Mouse (Mus musculus): Measurements from ENCODE around the gene Olfr1023.

Gene Olfr1023

GRCm38 (mm10) chr2:85885340-85885739 lies at the start of gene Olfr1023:
Gene Olfr1023 (plus strand): TSS chr2:85885640.
- no peak for DNase-seq

DNA sequence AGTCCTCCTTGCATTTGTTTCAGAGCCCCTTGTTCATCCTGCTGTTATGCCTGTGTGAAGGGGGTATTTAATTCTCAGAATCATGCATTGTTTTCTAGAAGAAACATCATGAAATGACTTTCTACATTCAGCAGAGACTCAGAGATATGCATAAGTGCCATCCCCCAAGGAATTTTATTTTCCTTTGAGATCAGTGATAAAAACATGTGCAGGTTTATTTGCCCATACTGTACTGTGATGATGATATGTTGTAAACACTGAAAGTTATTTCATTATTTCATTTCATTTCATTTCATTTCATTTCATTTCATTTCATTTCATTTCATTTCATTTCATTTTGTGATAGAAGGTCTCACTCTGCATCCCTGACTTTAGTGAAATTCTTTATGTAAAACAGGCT lies 40.1 kb upstream of the Olfr1023 start, which contains the start of gene Olfr1019:
Gene Olfr1019 (minus strand): TSS at position 101 of the 400 bp plus-strand sequence.
- DNase-seq = no peak

GRCm38 (mm10) chr2:85846730-85847129 lies 38.7 kb upstream of the Olfr1023 start, which contains the start of gene Olfr1020:
Gene Olfr1020 (plus strand): TSS chr2:85847030.
- no peak for DNase-seq

GRCm38 (mm10) chr2:85868294-85868693 lies 17.1 kb upstream of the Olfr1023 start, which contains the start of gene Olfr1022:
Gene Olfr1022 (plus strand): TSS chr2:85868594.
- no peak for DNase-seq

DNA sequence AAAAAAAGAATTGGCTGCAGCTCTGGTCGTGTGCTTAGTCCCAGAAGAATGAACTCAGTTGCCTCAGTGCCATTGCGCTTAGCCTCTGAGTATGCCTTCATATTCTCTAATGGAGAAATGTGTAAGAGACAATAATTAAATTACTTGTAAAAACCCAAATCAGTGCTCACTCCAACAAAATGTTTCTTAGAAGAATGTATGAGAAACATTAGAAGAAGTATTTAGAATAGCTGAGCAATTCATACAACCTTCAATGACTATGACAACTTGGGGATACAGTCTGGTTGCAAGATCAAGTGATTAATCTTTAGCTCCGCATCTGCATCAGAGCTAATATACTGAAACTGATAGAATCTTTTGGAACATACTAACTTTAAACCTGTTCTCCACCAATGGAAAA lies 19.5 kb downstream of the Olfr1023 start, which contains the start of gene Olfr1024:
Gene Olfr1024 (minus strand): TSS at position 101 of the 400 bp plus-strand sequence.
- no peak for DNase-seq

GRCm38 (mm10) chr2:85913197-85913596 lies 27.8 kb downstream of the Olfr1023 start:
- no peak for DNase-seq

- DNase-seq = no peak
Observed at GRCm38 (mm10) chr2:85914893-85915292, 29.5 kb downstream of the Olfr1023 start, which contains the start of gene Olfr1025-ps1. Gene Olfr1025-ps1 (plus strand): TSS chr2:85915193.

DNA sequence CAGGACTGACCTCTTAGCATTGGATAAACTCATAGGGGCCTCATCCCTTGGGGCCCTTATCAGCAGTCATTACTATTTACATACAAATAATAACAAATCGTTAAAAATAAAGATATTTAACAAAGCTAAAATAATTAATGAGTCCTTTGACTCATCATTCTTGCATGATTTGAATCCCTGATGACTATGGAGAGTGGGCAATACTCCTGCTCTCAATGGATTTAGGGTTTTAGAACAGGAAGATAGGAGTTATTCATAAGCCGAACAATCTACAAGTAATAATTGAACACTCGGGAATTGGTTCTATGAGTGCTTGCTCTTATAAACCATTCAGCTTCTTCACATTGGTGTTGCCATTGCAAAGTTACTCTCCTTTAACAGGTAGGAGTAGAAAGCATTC lies 35.8 kb downstream of the Olfr1023 start, which contains the start of gene Olfr1026:
Gene Olfr1026 (plus strand): TSS at position 301 of the 400 bp plus-strand sequence.
- DNase-seq = no peak

All from cerebellum, postnatal 14 days (tissue).